Mouse (Mus musculus): ENCODE data around the gene Itpkb.
A peak's percentile ranks its signal among the peaks of the same experiment; 100 is the strongest.

Gene Itpkb

GRCm38 (mm10) chr1:180313517-180314440 lies 16.5 kb upstream of the Itpkb start:
- DNase-seq (ENCODE audit: low read depth, low spot score) = peak; percentile 68

GRCm38 (mm10) chr1:180314641-180315040 lies 15.6 kb upstream of the Itpkb start:
- DNase-seq (ENCODE audit: low read depth, low spot score) = no peak

GRCm38 (mm10) chr1:180315127-180315526 lies 15.2 kb upstream of the Itpkb start:
- DNase-seq (ENCODE audit: low read depth, low spot score) = no peak

- DNase-seq (ENCODE audit: low read depth, low spot score) = no peak
Measured at GRCm38 (mm10) chr1:180317450-180317849, 12.8 kb upstream of the Itpkb start.

GRCm38 (mm10) chr1:180318407-180318806 lies 11.9 kb upstream of the Itpkb start:
- no peak for DNase-seq (ENCODE audit: low read depth, low spot score)

- DNase-seq (ENCODE audit: low read depth, low spot score) = no peak
Measured at GRCm38 (mm10) chr1:180319895-180320294, 10.4 kb upstream of the Itpkb start.

GRCm38 (mm10) chr1:180322896-180323295 lies 7.4 kb upstream of the Itpkb start:
- DNase-seq (ENCODE audit: low read depth, low spot score) = no peak

- DNase-seq (ENCODE audit: low read depth, low spot score) = no peak
Measured at GRCm38 (mm10) chr1:180323491-180323890, 6.8 kb upstream of the Itpkb start.

- no peak for DNase-seq (ENCODE audit: low read depth, low spot score)
Measured at GRCm38 (mm10) chr1:180324271-180324670, 6.0 kb upstream of the Itpkb start.

GRCm38 (mm10) chr1:180328794-180329665 lies 1.3 kb upstream of the Itpkb start:
- no peak for DNase-seq (ENCODE audit: low read depth, low spot score)

- no peak for DNase-seq (ENCODE audit: low read depth, low spot score)
Measured at GRCm38 (mm10) chr1:180329706-180330105, 579 bp upstream of the Itpkb start.

GRCm38 (mm10) chr1:180330707-180331545 lies 641 bp downstream of the Itpkb start:
- DNase-seq (ENCODE audit: low read depth, low spot score) = peak; percentile 51

GRCm38 (mm10) chr1:180331546-180332075 lies 1.3 kb downstream of the Itpkb start:
- no peak for DNase-seq (ENCODE audit: low read depth, low spot score)

GRCm38 (mm10) chr1:180332076-180332927 lies 2.0 kb downstream of the Itpkb start:
- DNase-seq (ENCODE audit: low read depth, low spot score) = peak; percentile 41

GRCm38 (mm10) chr1:180332928-180333440 lies 2.7 kb downstream of the Itpkb start:
- no peak for DNase-seq (ENCODE audit: low read depth, low spot score)

GRCm38 (mm10) chr1:180333588-180333987 lies 3.3 kb downstream of the Itpkb start:
- no peak for DNase-seq (ENCODE audit: low read depth, low spot score)

- no peak for DNase-seq (ENCODE audit: low read depth, low spot score)
Measured at GRCm38 (mm10) chr1:180334541-180334940, 4.3 kb downstream of the Itpkb start.

GRCm38 (mm10) chr1:180335513-180336375 lies 5.5 kb downstream of the Itpkb start:
- no peak for DNase-seq (ENCODE audit: low read depth, low spot score)

- DNase-seq (ENCODE audit: low read depth, low spot score) = no peak
Measured at GRCm38 (mm10) chr1:180338358-180338757, 8.1 kb downstream of the Itpkb start.

Measured in mesoderm, embryonic 11.5 days (tissue).